22 mouse cellular contexts compared by ENCODE assay signal in genomic region chr13:52140221-52140620, GRCm38 (mm10).
A peak's percentile ranks its signal among the peaks of the same experiment; 100 is the strongest.
DNase-seq lines count a peak whose midpoint lies in the region; ATAC-seq lines count a peak whose summit lies in the region.
"Had no signal": no experiment of that assay in that cellular context is flagged by ENCODE, and none has a peak within 500 bp of the region (broad histone marks: within the 10 kb centered on the region; RNA-seq: fewer than 3 reads in every experiment).

No protein-coding gene starts in this region.

- no peak overlapping the region for H3K9ac ChIP-seq in hindbrain, embryonic 16.5 days (ENCODE audit: low read depth, low read length)
- H3K9ac ChIP-seq in hindbrain, embryonic 12.5 days, result no peak overlapping the region
- H3K9ac ChIP-seq: hindbrain, embryonic 14.5 days had no signal

- H3K27me3 ChIP-seq in hindbrain, embryonic 16.5 days (replicated peaks; ENCODE audit: control insufficient read depth, insufficient read depth, low read length), result no peaks in the 10 kb centered on the region
- H3K27me3 ChIP-seq in hindbrain, embryonic 12.5 days, result peaks cover 3% of the 10 kb centered on the region; the same call in 1 of the 2 replicates

- H3K4me2 ChIP-seq in hindbrain, embryonic 16.5 days (ENCODE audit: low read length), result no peak overlapping the region
- H3K4me2 ChIP-seq in hindbrain, embryonic 12.5 days (replicated peaks), result no peak overlapping the region
- H3K4me2 ChIP-seq: heart, embryonic 11.5 days; hindbrain, embryonic 14.5 days had no signal

- H3K9me3 ChIP-seq in hindbrain, embryonic 16.5 days (ENCODE audit: control insufficient read depth, low read length), result no peaks in the 10 kb centered on the region
- H3K9me3 ChIP-seq in hindbrain, embryonic 12.5 days (replicated peaks), result 0 out of 2 replicates have a peak, but pooled peaks cover 5% of the 10 kb centered on the region

- H3K4me3 ChIP-seq in hindbrain, embryonic 16.5 days (ENCODE audit: low read length), result no peak overlapping the region
- no peak overlapping the region for H3K4me3 ChIP-seq in hindbrain, embryonic 12.5 days
- H3K4me3 ChIP-seq: gastrocnemius, adult 2 months; hindbrain, embryonic 10.5 days had no signal

- H3K27ac ChIP-seq in hindbrain, embryonic 16.5 days (ENCODE audit: low read depth, low read length), result no peak overlapping the region
- H3K27ac ChIP-seq in hindbrain, embryonic 12.5 days, result no peak overlapping the region
- H3K27ac ChIP-seq: gastrocnemius, adult 2 months; hindbrain, embryonic 10.5 days; hindbrain, embryonic 14.5 days had no signal

- H3K4me1 ChIP-seq in hindbrain, embryonic 16.5 days (ENCODE audit: control insufficient read depth, insufficient read depth, low read depth, low read length), result peaks cover 3% of the 10 kb centered on the region
- peaks cover 6% of the 10 kb centered on the region for H3K4me1 ChIP-seq in hindbrain, embryonic 12.5 days

- peak; percentile 12 for DNase-seq in adrenal gland, adult 8-10 months
- DNase-seq in adrenal gland, postnatal 36 days, result no peak
- DNase-seq in A20 (ENCODE audit: low read depth, low spot score), result peak; percentile 21
- peak; percentile 50 for DNase-seq in R1 (ENCODE audit: low read depth, low spot score)
- no peak for DNase-seq in spleen, postnatal 14 days (ENCODE audit: low spot score in 2 of 2)
- DNase-seq: adrenal gland, postnatal 10 days; cerebellum, adult 11-12 months; cerebellum, adult 8-10 months; cerebellum, postnatal 10 days; cerebellum, postnatal 36 days; gastrocnemius, adult 2 months; gastrocnemius, postnatal 14 days; heart, adult 11 months; kidney, adult 2 months had no signal

- 62% methylated on average over 6 of the region's 6 CpGs for WGBS in hindbrain, embryonic 16.5 days
- WGBS in hindbrain, embryonic 12.5 days, result 65% methylated on average over 6 of the region's 6 CpGs

- H3K36me3 ChIP-seq in hindbrain, embryonic 16.5 days (ENCODE audit: control insufficient read depth, insufficient read depth, low read length), result no peaks in the 10 kb centered on the region
- no peaks in the 10 kb centered on the region for H3K36me3 ChIP-seq in hindbrain, embryonic 12.5 days
- H3K36me3 ChIP-seq: hindbrain, embryonic 10.5 days had no signal

- ATAC-seq in hindbrain, embryonic 16.5 days, result 0 out of 2 replicates have a peak, but pooled peaks have one; percentile 24
- no peak for ATAC-seq in hindbrain, embryonic 12.5 days (ENCODE audit: low FRiP score)
- ATAC-seq: CD4-positive, CD25-positive, alpha-beta regulatory T cell, adult 4 months; forebrain, embryonic 14.5 days; intestine, postnatal 0 days had no signal

Comparison
In these comparisons a context has a peak if more than half of its experiments do, and no peak if none do; other contexts are left out.
1. DNase-seq: peak in adrenal gland, adult 8-10 months (single experiment), A20 (single experiment) and R1 (single experiment); none in adrenal gland, postnatal 36 days (0 of 2) and spleen, postnatal 14 days (0 of 2).